Mouse (Mus musculus) CH12.LX (cell line): ENCODE results near the gene Tubb5.

ENCODE experiments used
- CHD2 ChIP-seq: IDR thresholded peaks from 2 replicates; pipeline ENCODE4 v1.6.1; 2011; ENCODE audit warnings: low read length, improper control_type of control experiment
- CTCF ChIP-seq, 2 experiments: IDR thresholded peaks in 1 of 2; conservative IDR thresholded peaks in 1 of 2; 2 replicates each; pipeline ENCODE4 v1.5.1; 2011 to 2012; ENCODE audit warnings: low read depth in 2 of 2, low read length in 2 of 2, improper control_type of control experiment in 1 of 2, inconsistent platforms in 1 of 2, mild to moderate bottlenecking in 1 of 2, moderate library complexity in 1 of 2
- E2F4 ChIP-seq: IDR thresholded peaks from 2 replicates; pipeline ENCODE4 v1.6.1; 2011; ENCODE audit warnings: low read depth, low read length, improper control_type of control experiment; ENCODE audit not compliant: insufficient replicate concordance
- EP300 ChIP-seq: IDR thresholded peaks from 2 replicates; pipeline ENCODE4 v1.6.1; 2011; ENCODE audit warnings: low read length, improper control_type of control experiment
- HCFC1 ChIP-seq: IDR thresholded peaks from 2 replicates; pipeline ENCODE4 v1.6.1; 2012; ENCODE audit warnings: low read depth, mild to moderate bottlenecking, inconsistent platforms, low read length, improper control_type of control experiment
- MAX ChIP-seq: IDR thresholded peaks from 2 replicates; pipeline ENCODE4 v1.6.1; 2011; ENCODE audit warnings: low read length, improper control_type of control experiment
- NELFE ChIP-seq: IDR thresholded peaks from 2 replicates; pipeline ENCODE4 v1.6.1; 2011; ENCODE audit warnings: low read depth, low read length, improper control_type of control experiment
- NRF1 ChIP-seq: IDR thresholded peaks from 2 replicates; pipeline ENCODE4 v1.6.1; 2014; ENCODE audit warnings: low read depth, mild to moderate bottlenecking, inconsistent platforms, low read length, improper control_type of control experiment, moderate library complexity
- POLR2A ChIP-seq: IDR thresholded peaks from 2 replicates; pipeline ENCODE4 v1.6.1; 2011; ENCODE audit warnings: low read depth, mild to moderate bottlenecking, improper control_type of control experiment, low read length

DNA sequence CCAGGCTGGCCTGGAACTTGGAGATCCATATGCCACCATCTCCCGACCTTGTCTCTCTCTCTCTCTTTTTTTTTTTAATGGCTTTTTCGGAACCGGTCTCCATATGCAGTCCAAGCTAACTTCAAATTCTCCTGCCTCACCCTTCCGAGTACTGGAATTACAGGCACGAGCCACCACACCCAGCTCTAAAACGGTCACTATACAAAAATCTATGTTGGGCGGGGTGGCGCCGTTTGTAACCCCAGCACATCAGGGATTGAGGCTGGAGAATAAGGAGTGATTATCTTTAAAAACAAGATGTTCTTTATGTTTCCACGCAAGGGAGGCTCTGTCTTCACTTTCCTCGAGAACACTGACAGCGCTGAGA lies 22.7 kb upstream of the Tubb5 start:
- TF ChIP-seq CTCF (conservative IDR thresholded peaks at IDR 0.05 in 1 of 2, IDR thresholded peaks at IDR 0.05 in 1 of 2; ENCODE audit: low read depth in 2 of 2, low read length in 2 of 2) (no peak), CHD2 (no peak), E2F4 (no peak), HCFC1 (no peak), POLR2A (no peak), NRF1 (no peak), MAX (no peak), EP300 (no peak), NELFE (no peak)
